Comparison of ENCODE assay signal across 16 mouse cellular contexts in genomic region chr1:183504103-183504841, GRCm38 (mm10).
A peak's percentile ranks its signal among the peaks of the same experiment; 100 is the strongest.
DNase-seq lines count a peak whose midpoint lies in the region; ATAC-seq and TF ChIP-seq lines count a peak whose summit lies in the region.
"Had no signal": no experiment of that assay in that cellular context is flagged by ENCODE, and none has a peak within 500 bp of the region (broad histone marks: within the 10 kb centered on the region; RNA-seq: fewer than 3 reads in every experiment).

No protein-coding gene starts in this region.

- WGBS in forebrain, embryonic 12.5 days = 85% methylated on average over 14 of the region's 14 CpGs
- WGBS in forebrain, embryonic 10.5 days = 94% methylated on average over 14 of the region's 14 CpGs
- 50% methylated on average over 14 of the region's 14 CpGs for WGBS in hindbrain, embryonic 14.5 days
- 95% methylated on average over 14 of the region's 14 CpGs for whole genome bisulfite sequencing in intestine, postnatal 0 days
- 87% methylated on average over 14 of the region's 14 CpGs for WGBS in embryonic facial prominence, embryonic 10.5 days
- WGBS in liver, embryonic 11.5 days = 86% methylated on average over 14 of the region's 14 CpGs

- no peak overlapping the region for H3K4me2 ChIP-seq in forebrain, embryonic 12.5 days
- H3K4me2 ChIP-seq in hindbrain, embryonic 14.5 days (replicated peaks) = no peak overlapping the region
- no peak overlapping the region for H3K4me2 ChIP-seq in intestine, postnatal 0 days (replicated peaks; ENCODE audit: low read depth)
- no peak overlapping the region for H3K4me2 ChIP-seq in liver, embryonic 11.5 days
- H3K4me2 ChIP-seq: liver, embryonic 15.5 days had no signal

- no peaks in the 10 kb centered on the region for H3K36me3 ChIP-seq in forebrain, embryonic 12.5 days (replicated peaks)
- H3K36me3 ChIP-seq in forebrain, embryonic 10.5 days (replicated peaks) = no peaks in the 10 kb centered on the region
- H3K36me3 ChIP-seq in hindbrain, embryonic 14.5 days (replicated peaks; ENCODE audit: control insufficient read depth, insufficient read depth) = no peaks in the 10 kb centered on the region
- H3K36me3 ChIP-seq in intestine, postnatal 0 days (ENCODE audit: control insufficient read depth, insufficient read depth) = no peaks in the 10 kb centered on the region
- H3K36me3 ChIP-seq in embryonic facial prominence, embryonic 10.5 days (replicated peaks) = no peaks in the 10 kb centered on the region
- no peaks in the 10 kb centered on the region for H3K36me3 ChIP-seq in liver, embryonic 11.5 days (ENCODE audit: control insufficient read depth, insufficient read depth, low read length)
- H3K36me3 ChIP-seq: limb, embryonic 10.5 days; liver, embryonic 15.5 days had no signal

- TF ChIP-seq CTCF in brain, embryonic 14.5 days (IDR thresholded peaks at IDR 0.05; ENCODE audit: borderline replicate concordance, extremely low read depth, insufficient read depth, insufficient read length) = no peak
- no peak for TF ChIP-seq CTCF in intestine, postnatal 0 days (IDR thresholded peaks at IDR 0.05; ENCODE audit: low read depth)

- no peak for TF ChIP-seq POLR2A in brain, embryonic 14.5 days (IDR thresholded peaks at IDR 0.05; ENCODE audit: borderline replicate concordance, extremely low read depth, insufficient read depth, insufficient read length, poor library complexity, severe bottlenecking)

- no peak overlapping the region for H3K9ac ChIP-seq in forebrain, embryonic 12.5 days
- H3K9ac ChIP-seq in hindbrain, embryonic 14.5 days = no peak overlapping the region
- H3K9ac ChIP-seq in intestine, postnatal 0 days (ENCODE audit: low read depth, low read length) = no peak overlapping the region
- no peak overlapping the region for H3K9ac ChIP-seq in liver, embryonic 11.5 days (ENCODE audit: low read depth, low read length)
- H3K9ac ChIP-seq: liver, embryonic 15.5 days had no signal

- DNase-seq in forebrain, embryonic 10.5 days (ENCODE audit: extremely low spot score, low spot score) = no peak
- peak; percentile 69 for DNase-seq in brain, embryonic 14.5 days (ENCODE audit: low read depth)
- peak; percentile 77 to 81 for DNase-seq in cerebellum, postnatal 10 days
- no peak for DNase-seq in hindbrain, embryonic 14.5 days (ENCODE audit: low spot score)
- DNase-seq in embryonic facial prominence, embryonic 10.5 days (ENCODE audit: low spot score) = no peak
- no peak for DNase-seq in liver, embryonic 11.5 days (ENCODE audit: low spot score)
- DNase-seq: gastrocnemius, adult 2 months; heart, postnatal 14 days; kidney, adult 11 months; kidney, postnatal 14 days; lung, postnatal 4 days; retina, postnatal 1 day had no signal

- H3K9me3 ChIP-seq in forebrain, embryonic 12.5 days = no peaks in the 10 kb centered on the region
- H3K9me3 ChIP-seq in forebrain, embryonic 10.5 days = no peaks in the 10 kb centered on the region; the same call in 1 of the 2 replicates
- H3K9me3 ChIP-seq in hindbrain, embryonic 14.5 days (ENCODE audit: control insufficient read depth, low read length) = no peaks in the 10 kb centered on the region
- H3K9me3 ChIP-seq in intestine, postnatal 0 days (ENCODE audit: control insufficient read depth) = no peaks in the 10 kb centered on the region
- no peaks in the 10 kb centered on the region for H3K9me3 ChIP-seq in embryonic facial prominence, embryonic 10.5 days
- no peaks in the 10 kb centered on the region for H3K9me3 ChIP-seq in liver, embryonic 11.5 days (ENCODE audit: control insufficient read depth, low read length)
- H3K9me3 ChIP-seq: limb, embryonic 10.5 days; liver, embryonic 15.5 days had no signal

- peaks cover 5% of the 10 kb centered on the region; the same call in 1 of the 2 replicates for H3K4me1 ChIP-seq in forebrain, embryonic 12.5 days
- no peaks in the 10 kb centered on the region for H3K4me1 ChIP-seq in forebrain, embryonic 10.5 days
- no peaks in the 10 kb centered on the region for H3K4me1 ChIP-seq in hindbrain, embryonic 14.5 days (replicated peaks; ENCODE audit: control insufficient read depth, insufficient read depth, low read length)
- no peaks in the 10 kb centered on the region for H3K4me1 ChIP-seq in intestine, postnatal 0 days (replicated peaks; ENCODE audit: control insufficient read depth, insufficient read depth, low read length)
- no peaks in the 10 kb centered on the region for H3K4me1 ChIP-seq in embryonic facial prominence, embryonic 10.5 days
- H3K4me1 ChIP-seq in liver, embryonic 11.5 days (replicated peaks; ENCODE audit: control insufficient read depth, insufficient read depth, low read length) = no peaks in the 10 kb centered on the region
- H3K4me1 ChIP-seq: liver, embryonic 15.5 days had no signal

- ATAC-seq in forebrain, embryonic 12.5 days (ENCODE audit: low FRiP score) = 0 out of 2 replicates have a peak, but pooled peaks have one; percentile 41
- 0 out of 2 replicates have a peak, but pooled peaks have one; percentile 27 for ATAC-seq in hindbrain, embryonic 14.5 days (ENCODE audit: low FRiP score)
- ATAC-seq in intestine, postnatal 0 days = no peak
- no peak for ATAC-seq in liver, embryonic 11.5 days (replicated peaks; ENCODE audit: low FRiP score)

- no peak overlapping the region for H3K4me3 ChIP-seq in forebrain, embryonic 12.5 days (replicated peaks)
- no peak overlapping the region for H3K4me3 ChIP-seq in forebrain, embryonic 10.5 days
- no peak overlapping the region for H3K4me3 ChIP-seq in hindbrain, embryonic 14.5 days (replicated peaks; ENCODE audit: low read length)
- no peak overlapping the region for H3K4me3 ChIP-seq in intestine, postnatal 0 days (ENCODE audit: low read depth, low read length)
- no peak overlapping the region for H3K4me3 ChIP-seq in embryonic facial prominence, embryonic 10.5 days
- H3K4me3 ChIP-seq in liver, embryonic 11.5 days (ENCODE audit: low read depth, low read length) = no peak overlapping the region
- H3K4me3 ChIP-seq: gastrocnemius, adult 2 months; limb, embryonic 10.5 days; liver, embryonic 15.5 days had no signal

- H3K27ac ChIP-seq in forebrain, embryonic 12.5 days = no peak overlapping the region
- H3K27ac ChIP-seq in forebrain, embryonic 10.5 days = no peak overlapping the region
- H3K27ac ChIP-seq in hindbrain, embryonic 14.5 days = no peak overlapping the region
- no peak overlapping the region for H3K27ac ChIP-seq in intestine, postnatal 0 days (ENCODE audit: low read depth, low read length)
- H3K27ac ChIP-seq in embryonic facial prominence, embryonic 10.5 days (replicated peaks) = no peak overlapping the region
- H3K27ac ChIP-seq in liver, embryonic 11.5 days (ENCODE audit: low read depth, low read length) = no peak overlapping the region
- H3K27ac ChIP-seq: gastrocnemius, adult 2 months; limb, embryonic 10.5 days; liver, embryonic 15.5 days had no signal

- no peaks in the 10 kb centered on the region for H3K27me3 ChIP-seq in forebrain, embryonic 12.5 days
- no peaks in the 10 kb centered on the region for H3K27me3 ChIP-seq in forebrain, embryonic 10.5 days (ENCODE audit: poor library complexity, severe bottlenecking)
- H3K27me3 ChIP-seq in hindbrain, embryonic 14.5 days (ENCODE audit: control insufficient read depth, insufficient read depth, low read length) = no peaks in the 10 kb centered on the region
- H3K27me3 ChIP-seq in intestine, postnatal 0 days (replicated peaks; ENCODE audit: control insufficient read depth, insufficient read depth, low read length) = no peaks in the 10 kb centered on the region
- H3K27me3 ChIP-seq in embryonic facial prominence, embryonic 10.5 days (replicated peaks; ENCODE audit: low read depth, poor library complexity, severe bottlenecking) = no peaks in the 10 kb centered on the region
- no peaks in the 10 kb centered on the region for H3K27me3 ChIP-seq in liver, embryonic 11.5 days (replicated peaks; ENCODE audit: control insufficient read depth, insufficient read depth, low read length)
- H3K27me3 ChIP-seq: liver, embryonic 15.5 days had no signal

Comparison
In these comparisons a context has a peak if more than half of its experiments do, and no peak if none do; other contexts are left out.
1. ATAC-seq: peak in forebrain, embryonic 12.5 days (single experiment) and hindbrain, embryonic 14.5 days (single experiment); none in intestine, postnatal 0 days (single experiment) and liver, embryonic 11.5 days (single experiment).
2. DNase-seq: peak in brain, embryonic 14.5 days (single experiment) and cerebellum, postnatal 10 days (2 of 2); none in forebrain, embryonic 10.5 days (single experiment), hindbrain, embryonic 14.5 days (single experiment), embryonic facial prominence, embryonic 10.5 days (single experiment) and liver, embryonic 11.5 days (single experiment).